Mouse (Mus musculus) forebrain, postnatal 0 days (tissue): ENCODE data around the gene Lrrc74a. TPM values are rescaled to one million over a fixed set of nuclear protein-coding genes. Genes with fewer than 3 reads are reported as not detected.

Experiments used
- ATAC-seq: fragments of 200-750 bp; cut with Nextera tagmentation; 2 replicates; pipeline ENCODE4 v1.8.0; 2017; ENCODE audit warnings: mild to moderate bottlenecking, moderate library complexity
- DNase-seq: peaks from one replicate; pipeline ENCODE4 v3.0.0-alpha.2; 2015
- H3K27ac ChIP-seq: fragments of 300-500 bp; sonication (generic); 2 replicates; pipeline ENCODE4 v1.5.1; 2014; ENCODE audit warnings: low read depth, mild to moderate bottlenecking, antibody characterized with exemption, low read length, moderate library complexity, mixed read lengths
- H3K27me3 ChIP-seq: fragments of 300-500 bp; sonication (generic); 2 replicates; pipeline ENCODE4 v1.6.1; 2014; ENCODE audit warnings: mild to moderate bottlenecking, low read length, mixed read lengths; ENCODE audit not compliant: insufficient read depth
- H3K36me3 ChIP-seq: fragments of 300-500 bp; sonication (generic); 2 replicates; pipeline ENCODE4 v1.6.1; 2014; ENCODE audit warnings: mild to moderate bottlenecking, moderate library complexity; ENCODE audit not compliant: insufficient read depth
- H3K4me1 ChIP-seq: fragments of 300-500 bp; sonication (generic); 2 replicates; pipeline ENCODE4 v1.6.1; 2014; ENCODE audit warnings: antibody characterized with exemption; ENCODE audit not compliant: insufficient read depth
- H3K4me2 ChIP-seq: fragments of 300-500 bp; sonication (generic); 2 replicates; pipeline ENCODE4 v1.6.1; 2014; ENCODE audit warnings: low read depth, mild to moderate bottlenecking, moderate library complexity
- H3K4me3 ChIP-seq: fragments of 300-500 bp; sonication (generic); 2 replicates; pipeline ENCODE4 v1.5.1; 2014; ENCODE audit warnings: low read depth, low read length, mixed read lengths
- H3K9ac ChIP-seq: fragments of 300-500 bp; sonication (generic); 2 replicates; pipeline ENCODE4 v1.6.1; 2014; ENCODE audit warnings: mild to moderate bottlenecking
- H3K9me3 ChIP-seq: fragments of 300-500 bp; sonication (generic); 2 replicates; pipeline ENCODE4 v1.6.1; 2016; ENCODE audit warnings: low read length
- CTCF ChIP-seq: sonication (generic); IDR thresholded peaks from 2 replicates; pipeline ENCODE4 v1.5.1; 2016; ENCODE audit warnings: antibody characterized with exemption, control low read depth, low read depth
- WGBS: fragments of 180-500 bp; shearing (Covaris S2); extraction: QIAGEN DNeasy Blood & Tissue Kit; methylation state at CpG from one replicate; pipeline ENCODE4 v1.1.7; 2014; 5-methylcytosine and 5-hydroxymethylcytosine counted together
- polyA plus RNA-seq: library from polyadenylated mRNA; unstranded; fragments of >200 nt; fragmentation: Nextera tagmentation; extraction: Ambion mirVana; gene quantifications from 2 replicates; pipeline ENCODE4 v1.2.1, GENCODE M21; 2015
- total RNA-seq: library from RNA; depleted of rRNA; stranded (reverse); fragments of >200 nt; gene quantifications from 2 replicates; pipeline ENCODE4 v1.2.3, GENCODE M21; 2014

Lrrc74a gene
- total and polyA plus RNA-seq, 2 experiments from 2014 or later: not detected

GRCm38 (mm10) chr12:86690700-86691485, 43.3 kb upstream of the Lrrc74a start:
- no peak for DNase-seq

GRCm38 (mm10) chr12:86692471-86693356, 41.5 kb upstream of the Lrrc74a start:
- no peak for TF ChIP-seq CTCF
- 69% methylated on average over 5 of the region's 5 CpGs for WGBS
- ATAC-seq (no peak), DNase-seq (no peak)
- H3K4me3 ChIP-seq: no peak overlapping the region
- H3K27me3 ChIP-seq: no peaks in the 10 kb centered on the region
- H3K4me2 ChIP-seq: no peak overlapping the region
- H3K9ac ChIP-seq: no peak overlapping the region
- no peaks in the 10 kb centered on the region for H3K4me1 ChIP-seq
- peaks cover 77% of the 10 kb centered on the region for H3K36me3 ChIP-seq
- peak overlapping the region; percentile 15; the same call in 1 of the 2 replicates for H3K27ac ChIP-seq
- no peaks in the 10 kb centered on the region for H3K9me3 ChIP-seq

More at GRCm38 (mm10) chr12:86690700-86691485, 43.3 kb upstream of the Lrrc74a start:
- no peak for ATAC-seq
- H3K9ac ChIP-seq: no peak overlapping the region
- no peak for TF ChIP-seq CTCF
- WGBS: 68% methylated on average over 12 of the region's 12 CpGs
- no peak overlapping the region for H3K4me3 ChIP-seq
- H3K4me2 ChIP-seq: no peak overlapping the region
- H3K36me3 ChIP-seq: peaks cover 86% of the 10 kb centered on the region
- H3K27ac ChIP-seq: no peak overlapping the region
- H3K4me1 ChIP-seq: no peaks in the 10 kb centered on the region
- H3K9me3 ChIP-seq: no peaks in the 10 kb centered on the region
- H3K27me3 ChIP-seq: no peaks in the 10 kb centered on the region

GRCm38 (mm10) chr12:86693389-86693788, 40.8 kb upstream of the Lrrc74a start:
- H3K36me3 ChIP-seq: peaks cover 70% of the 10 kb centered on the region
- no peak overlapping the region for H3K4me2 ChIP-seq
- H3K9me3 ChIP-seq: no peaks in the 10 kb centered on the region
- no peaks in the 10 kb centered on the region for H3K27me3 ChIP-seq
- TF ChIP-seq CTCF: no peak
- no peak overlapping the region for H3K4me3 ChIP-seq
- H3K27ac ChIP-seq: no peak overlapping the region
- peaks cover 5% of the 10 kb centered on the region; the same call in 1 of the 2 replicates for H3K4me1 ChIP-seq
- DNase-seq (no peak), ATAC-seq (no peak)
- H3K9ac ChIP-seq: no peak overlapping the region

GRCm38 (mm10) chr12:86694441-86694840, 39.7 kb upstream of the Lrrc74a start:
- ATAC-seq: no peak
- Histone ChIP-seq H3K4me1 (peaks cover 9% of the 10 kb centered on the region; the same call in 1 of the 2 replicates), H3K27me3 (no peaks in the 10 kb centered on the region)

GRCm38 (mm10) chr12:86697996-86698395, 36.2 kb upstream of the Lrrc74a start:
- H3K9ac ChIP-seq: no peak overlapping the region
- no peak overlapping the region for H3K4me2 ChIP-seq
- no peak for DNase-seq
- H3K36me3 ChIP-seq: peaks cover 25% of the 10 kb centered on the region
- no peaks in the 10 kb centered on the region for H3K9me3 ChIP-seq
- TF ChIP-seq CTCF: no peak
- no peaks in the 10 kb centered on the region for H3K27me3 ChIP-seq
- WGBS: 56% methylated on average over 2 of the region's 2 CpGs
- peak overlapping the region; percentile 83; the same call in 1 of the 2 replicates for H3K27ac ChIP-seq
- H3K4me1 ChIP-seq: peaks cover 22% of the 10 kb centered on the region
- no peak overlapping the region for H3K4me3 ChIP-seq
- ATAC-seq: no peak

More at GRCm38 (mm10) chr12:86694441-86694840, 39.7 kb upstream of the Lrrc74a start:
- DNase-seq: no peak
- no peak for TF ChIP-seq CTCF
- no peak overlapping the region for H3K4me2 ChIP-seq
- 100% methylated on average over 1 of the region's 1 CpGs for WGBS
- H3K36me3 ChIP-seq: peaks cover 60% of the 10 kb centered on the region
- no peak overlapping the region for H3K9ac ChIP-seq
- no peak overlapping the region for H3K4me3 ChIP-seq
- H3K9me3 ChIP-seq: no peaks in the 10 kb centered on the region
- no peak overlapping the region for H3K27ac ChIP-seq

GRCm38 (mm10) chr12:86698537-86698936, 35.6 kb upstream of the Lrrc74a start:
- TF ChIP-seq CTCF: no peak
- DNase-seq (no peak), ATAC-seq (no peak)
- Histone ChIP-seq H3K4me2 (no peak overlapping the region), H3K9ac (no peak overlapping the region), H3K9me3 (no peaks in the 10 kb centered on the region), H3K27me3 (no peaks in the 10 kb centered on the region), H3K36me3 (peaks cover 25% of the 10 kb centered on the region), H3K4me1 (peaks cover 22% of the 10 kb centered on the region), H3K27ac (peak overlapping the region; percentile 83), H3K4me3 (no peak overlapping the region)
